Mouse (Mus musculus) effector memory CD4-positive, alpha-beta T cell, adult 7 months (primary cell): ENCODE data around the gene Fgf18. TPM values are rescaled to one million over a fixed set of nuclear protein-coding genes. Genes with fewer than 3 reads are reported as not detected.

Experiments
- polyA plus RNA-seq: library from polyadenylated mRNA; unstranded; fragments of 100-300 nt; shearing (Covaris generic); gene quantifications from one replicate; pipeline ENCODE4 v1.2.1, GENCODE M21; 2017

The Fgf18 gene
- 1.7 TPM for polyA plus RNA-seq

DNA sequence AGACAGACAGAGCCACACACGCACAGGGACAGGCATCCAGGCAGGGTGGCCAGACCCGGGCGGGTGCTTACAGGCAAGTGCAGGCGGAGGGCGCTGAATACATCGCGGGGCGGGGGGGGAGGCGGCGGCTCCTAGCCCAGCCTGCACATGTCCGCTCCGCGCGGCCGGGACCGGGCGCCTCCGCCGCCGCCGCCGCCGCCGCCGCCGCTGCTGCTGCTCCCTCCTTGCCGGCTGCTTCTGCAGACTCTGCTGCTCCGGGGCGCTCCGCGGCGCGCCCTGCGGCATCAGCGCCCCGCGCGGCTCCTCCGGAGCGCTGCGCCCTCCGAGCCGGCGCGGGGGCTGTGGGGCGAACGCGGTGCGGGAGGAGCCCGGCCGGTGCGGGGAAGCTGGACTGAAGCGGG lies at the start of gene Fgf18:
Gene Fgf18 (minus strand): TSS at position 230 of the 401 bp plus-strand sequence.

DNA sequence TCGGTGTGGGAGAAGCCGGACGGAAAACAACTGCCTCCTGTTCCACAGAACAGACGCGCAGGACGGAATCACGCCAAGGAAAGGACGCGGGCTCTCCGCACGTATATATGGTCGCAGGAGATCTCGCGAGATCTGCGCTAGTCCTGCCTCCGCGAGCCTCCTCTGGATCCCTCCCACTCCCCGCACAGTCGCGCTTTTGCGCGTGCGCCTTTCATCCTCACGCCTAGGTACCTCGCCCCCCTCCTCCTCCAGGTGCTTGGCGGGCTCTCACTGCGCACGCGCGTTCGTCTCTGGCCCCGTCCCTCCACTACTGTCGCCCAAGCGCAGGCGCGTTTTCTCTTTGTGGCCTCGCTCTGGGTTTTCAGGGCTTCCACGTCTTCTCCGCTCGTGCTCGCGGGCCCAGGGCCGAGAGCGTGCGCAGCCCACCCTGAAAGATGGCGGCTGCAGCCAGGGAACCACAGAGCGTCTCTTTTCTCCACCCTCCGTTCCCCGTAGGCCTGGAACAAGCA lies 15.9 kb upstream of the Fgf18 start, which contains the start of gene Npm1:
Gene Npm1 (minus strand): TSS at position 209 of the 509 bp plus-strand sequence.

Other genes starting within 250 kb of the Fgf18 start
- 593 TPM for gene Npm1, start 15.8 kb upstream of the Fgf18 start, polyA plus RNA-seq
- not detected for gene Tlx3, start 56.2 kb upstream of the Fgf18 start, polyA plus RNA-seq
- not detected for gene Gm12117, start 129.3 kb upstream of the Fgf18 start, polyA plus RNA-seq